Mouse (Mus musculus): Measurements from ENCODE around the gene Adgrg3.

GRCm38 (mm10) chr8:95076151-95076550 is 58.7 kb downstream of the Adgrg3 start:
- TF ChIP-seq CTCF (IDR thresholded peaks at IDR 0.05; ENCODE audit: extremely low read depth, insufficient read depth, insufficient read length, insufficient replicate concordance) (no peak), POLR2A (IDR thresholded peaks at IDR 0.05; ENCODE audit: low read depth, low read length) (no peak)

All from spleen, adult 2 months (tissue).